Mouse (Mus musculus): Measurements from ENCODE around the gene Gm6525.

Gm6525 gene

GRCm38 (mm10) chr3:84173581-84174154 lies at the start of gene Gm6525:
Gm6525 (plus strand) TSS chr3:84174104.
- DNase-seq (ENCODE audit: low spot score) = no peak

GRCm38 (mm10) chr3:84125704-84126289 lies 48.1 kb upstream of the Gm6525 start:
- DNase-seq (ENCODE audit: low spot score) = no peak

- no peak for DNase-seq (ENCODE audit: low spot score)
Measured at GRCm38 (mm10) chr3:84126721-84127120, 47.2 kb upstream of the Gm6525 start.

GRCm38 (mm10) chr3:84127431-84127830 lies 46.5 kb upstream of the Gm6525 start:
- DNase-seq (ENCODE audit: low spot score) = no peak

DNA sequence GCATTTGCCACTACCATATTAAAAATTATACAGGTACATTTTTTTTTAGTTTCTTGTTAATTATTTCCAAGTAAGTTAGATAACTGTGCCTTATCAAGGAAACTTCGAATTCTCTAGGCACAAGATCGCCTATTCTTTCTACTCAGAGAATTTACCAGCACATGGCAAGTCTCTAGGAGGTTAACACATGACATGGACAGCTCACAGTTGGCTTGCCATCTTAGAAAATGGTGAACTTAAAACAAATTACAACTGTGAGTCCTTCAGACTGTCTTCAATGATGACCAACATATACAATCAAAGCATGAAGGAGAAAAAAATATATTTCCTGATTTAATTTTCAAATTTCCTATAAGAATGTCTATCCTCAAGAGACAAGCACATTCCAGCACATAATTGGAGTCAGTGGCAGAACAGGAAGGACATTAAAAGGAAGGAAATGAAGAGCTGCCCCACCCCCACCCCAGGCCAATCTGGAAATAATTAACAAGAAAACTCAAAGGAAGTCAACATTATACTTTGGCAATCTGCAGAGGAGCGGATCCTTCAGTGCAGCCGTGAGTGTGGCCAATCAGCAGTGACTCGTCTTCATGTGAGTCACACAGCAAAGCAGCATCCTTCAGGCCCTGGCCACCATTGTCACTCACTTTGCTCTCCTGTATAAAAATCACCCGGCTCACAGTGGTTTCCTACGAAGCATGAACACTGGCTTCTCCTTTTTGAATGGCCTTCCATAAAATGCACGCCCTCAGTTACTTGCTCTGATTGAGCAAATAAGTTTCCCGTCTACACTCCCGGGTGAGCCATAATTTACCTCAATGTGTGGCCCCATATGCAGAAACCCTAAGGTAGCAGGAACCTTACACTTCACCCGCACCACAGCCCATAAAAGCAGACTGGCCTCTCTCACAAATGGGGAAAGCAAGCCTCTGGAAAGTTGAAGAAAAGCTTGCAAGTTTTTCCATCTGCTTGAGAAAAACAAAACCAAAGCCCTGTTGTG lies 44.7 kb upstream of the Gm6525 start:
- DNase-seq (ENCODE audit: low spot score) = peak; percentile 66

GRCm38 (mm10) chr3:84130776-84131175 lies 43.1 kb upstream of the Gm6525 start:
- DNase-seq (ENCODE audit: low spot score) = no peak

- DNase-seq (ENCODE audit: low spot score) = no peak
Measured at GRCm38 (mm10) chr3:84131369-84131768, 42.5 kb upstream of the Gm6525 start.

GRCm38 (mm10) chr3:84135387-84135786 lies 38.5 kb upstream of the Gm6525 start:
- peak; percentile 47 for DNase-seq (ENCODE audit: low spot score)

DNA sequence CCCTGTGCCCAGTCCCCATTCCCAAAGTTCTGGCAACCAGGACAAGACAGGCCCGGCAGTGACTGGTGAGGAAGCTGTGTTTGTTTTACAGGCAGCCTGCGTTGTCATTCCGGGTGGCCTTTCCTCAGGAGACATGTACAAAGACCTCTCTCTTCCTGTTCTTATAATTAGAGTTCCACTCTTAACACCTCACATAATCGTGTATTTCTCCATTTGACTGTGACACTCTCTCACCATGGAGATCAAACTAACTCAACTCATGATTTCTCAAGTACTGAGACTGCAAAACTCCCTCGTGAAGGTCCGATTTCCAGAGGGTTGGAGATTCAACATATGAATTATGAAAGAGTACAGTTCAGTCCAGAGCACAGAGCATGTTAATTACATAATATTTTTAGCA lies 38.0 kb upstream of the Gm6525 start:
- no peak for DNase-seq (ENCODE audit: low spot score)

DNA sequence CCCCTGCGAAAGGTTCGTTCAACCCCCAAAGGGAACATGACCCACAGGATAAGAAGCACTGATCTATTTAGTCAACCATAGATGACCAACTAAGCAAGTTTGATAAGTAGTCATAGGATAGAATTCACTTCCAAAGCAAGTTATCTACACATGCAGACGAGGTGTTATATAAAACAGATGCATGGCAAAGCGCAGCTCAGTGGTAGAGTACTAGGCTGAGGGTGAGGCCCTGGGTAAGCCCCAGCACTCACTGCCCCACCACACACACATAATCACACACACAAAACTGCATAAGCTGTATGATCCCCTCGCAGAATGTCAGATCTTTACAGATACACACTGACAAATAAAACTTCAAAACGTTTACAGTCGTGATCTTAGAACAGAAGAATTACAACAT lies 37.4 kb upstream of the Gm6525 start:
- no peak for DNase-seq (ENCODE audit: low spot score)

DNA sequence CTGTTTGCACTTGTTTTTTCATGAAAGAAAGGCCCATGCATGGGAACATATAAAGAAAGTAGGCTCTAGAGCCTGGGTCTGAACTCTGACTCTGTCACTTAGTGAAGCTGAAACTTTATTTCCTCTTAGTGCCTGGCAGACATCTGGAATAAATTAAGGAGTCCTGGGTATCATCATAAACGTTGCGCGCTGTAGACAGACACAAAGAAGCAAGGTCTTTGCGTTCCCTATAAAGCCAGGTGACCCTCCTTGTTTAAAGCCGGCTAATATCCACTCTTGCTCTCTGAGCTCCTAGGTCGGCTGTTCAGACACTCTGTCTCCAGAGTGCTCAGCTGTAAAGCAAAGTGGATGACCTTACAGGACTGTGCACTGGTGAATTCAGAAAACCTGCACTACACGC lies 33.0 kb upstream of the Gm6525 start:
- DNase-seq (ENCODE audit: low spot score) = peak; percentile 73

- no peak for DNase-seq (ENCODE audit: low spot score)
Measured at GRCm38 (mm10) chr3:84149831-84150230, 24.1 kb upstream of the Gm6525 start.

DNA sequence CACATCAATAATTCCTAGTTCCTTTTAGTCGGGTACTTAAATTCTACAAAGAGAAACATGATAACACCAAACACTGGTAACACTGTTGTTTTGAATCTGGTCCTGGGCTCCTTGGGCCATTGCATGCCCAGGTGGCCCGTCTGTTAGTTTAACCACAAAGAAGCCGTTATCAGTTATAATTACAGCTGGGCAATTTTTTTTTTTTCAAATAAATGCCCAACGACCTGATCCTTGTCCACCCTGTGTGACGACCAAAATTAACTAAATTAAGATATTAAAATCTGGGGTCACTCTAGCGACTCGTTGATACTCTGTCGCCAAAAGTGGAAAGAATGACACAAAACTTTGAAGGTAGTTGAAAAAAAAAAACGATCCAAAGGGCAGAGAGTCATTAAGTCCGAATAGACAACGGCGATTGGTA lies 19.2 kb upstream of the Gm6525 start:
- no peak for DNase-seq (ENCODE audit: low spot score)

GRCm38 (mm10) chr3:84155146-84155545 lies 18.8 kb upstream of the Gm6525 start:
- DNase-seq (ENCODE audit: low spot score) = peak; percentile 55

- peak; percentile 99 for DNase-seq (ENCODE audit: low spot score)
Measured at GRCm38 (mm10) chr3:84155558-84156006, 18.3 kb upstream of the Gm6525 start, which contains the start of gene Mnd1. Mnd1 (minus strand) TSS chr3:84155786.

GRCm38 (mm10) chr3:84156105-84156504 lies 17.8 kb upstream of the Gm6525 start:
- DNase-seq (ENCODE audit: low spot score) = no peak

GRCm38 (mm10) chr3:84157011-84157410 lies 16.9 kb upstream of the Gm6525 start:
- DNase-seq (ENCODE audit: low spot score) = no peak

- DNase-seq (ENCODE audit: low spot score) = no peak
Measured at GRCm38 (mm10) chr3:84157559-84158350, 16.1 kb upstream of the Gm6525 start.

DNA sequence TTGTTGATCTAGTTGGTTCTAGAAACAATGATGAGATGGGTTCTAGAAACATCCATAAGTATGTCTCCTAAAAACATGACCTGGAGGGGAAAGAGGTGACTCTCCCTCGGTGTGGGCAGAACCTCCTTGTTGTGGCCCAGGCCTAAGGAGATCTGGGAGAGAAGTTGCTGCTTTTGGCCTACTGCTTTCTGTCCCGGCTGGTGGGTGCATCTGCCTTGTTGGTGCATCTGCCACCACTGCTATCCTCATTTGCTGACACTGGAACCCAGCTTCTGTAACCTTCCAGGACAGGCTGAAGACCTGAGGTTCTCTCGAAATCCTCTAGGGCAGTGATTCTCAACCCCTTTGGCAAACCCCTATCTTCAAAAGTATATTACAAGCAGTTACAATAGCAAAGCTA lies 8.5 kb upstream of the Gm6525 start:
- no peak for DNase-seq (ENCODE audit: low spot score)

DNA sequence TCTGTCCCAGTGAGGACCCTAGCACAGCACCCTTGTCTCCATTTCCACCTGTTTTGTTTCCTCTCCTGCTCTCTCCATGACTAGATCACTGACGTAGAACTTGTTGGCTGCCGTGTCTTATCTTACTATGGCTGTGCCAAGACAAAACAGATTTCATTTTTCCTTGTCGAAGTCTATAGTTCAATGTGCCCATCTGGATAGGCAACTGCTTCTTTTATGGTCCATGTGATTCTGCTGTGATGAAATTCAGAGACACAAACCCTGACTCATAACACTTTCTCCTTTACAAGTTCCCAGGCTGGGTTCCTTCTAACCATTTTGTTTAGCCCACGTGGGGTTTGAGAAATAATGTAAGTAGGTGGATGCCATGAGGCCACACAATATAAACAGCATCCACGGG lies 7.8 kb upstream of the Gm6525 start:
- DNase-seq (ENCODE audit: low spot score) = no peak

DNA sequence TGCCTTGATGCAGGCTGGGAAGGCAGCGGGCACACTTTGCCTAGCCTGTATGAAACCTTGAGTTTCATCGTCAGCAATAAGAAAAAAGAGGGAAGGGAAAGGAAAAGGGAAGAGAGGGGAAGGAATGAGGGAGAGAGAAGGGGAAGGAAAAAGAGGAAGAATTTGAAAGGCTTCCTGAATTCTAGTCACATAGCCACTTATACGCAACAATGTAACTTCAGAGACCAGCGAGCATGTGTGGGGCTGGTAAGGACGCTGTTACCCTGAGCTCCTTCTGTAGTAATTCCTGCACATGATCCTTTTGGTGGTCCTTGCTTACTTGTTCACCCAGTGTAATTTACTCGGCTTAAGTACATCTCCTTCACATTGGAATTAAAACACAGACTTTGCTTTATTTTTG lies 5.0 kb upstream of the Gm6525 start:
- DNase-seq (ENCODE audit: low spot score) = no peak

Data from embryo, embryonic 10.5 days (tissue).